Mouse (Mus musculus) neural tube, embryonic 13.5 days (tissue): Measurements from ENCODE around the gene Ttc24. TPM values are rescaled to one million over a fixed set of nuclear protein-coding genes. Genes with fewer than 3 reads are reported as not detected.

Experiments
- ATAC-seq: fragments of 200-750 bp; cut with Nextera tagmentation; 2 replicates; pipeline ENCODE4 v1.8.0; 2017; ENCODE audit warnings: low read depth, mild to moderate bottlenecking, moderate TSS enrichment, moderate library complexity
- H3K27ac ChIP-seq: fragments of 300-500 bp; sonication (generic); replicated peaks from 2 replicates; pipeline ENCODE4 v1.5.1; 2015; ENCODE audit warnings: moderate library complexity, mild to moderate bottlenecking, inconsistent platforms
- H3K27me3 ChIP-seq: fragments of 300-500 bp; sonication (generic); 2 replicates; pipeline ENCODE4 v1.6.1; 2015; ENCODE audit warnings: mild to moderate bottlenecking, inconsistent platforms
- H3K36me3 ChIP-seq: fragments of 300-500 bp; sonication (generic); 2 replicates; pipeline ENCODE4 v1.6.1; 2015; ENCODE audit warnings: mild to moderate bottlenecking, inconsistent platforms
- H3K4me1 ChIP-seq: fragments of 300-500 bp; sonication (generic); replicated peaks from 2 replicates; pipeline ENCODE4 v1.6.1; 2015; ENCODE audit warnings: inconsistent platforms
- H3K4me2 ChIP-seq: fragments of 300-500 bp; sonication (generic); 2 replicates; pipeline ENCODE4 v1.6.1; 2015; ENCODE audit warnings: inconsistent platforms, mild to moderate bottlenecking, moderate library complexity
- H3K4me3 ChIP-seq: fragments of 300-500 bp; sonication (generic); 2 replicates; pipeline ENCODE4 v1.5.1; 2015; ENCODE audit warnings: mild to moderate bottlenecking, inconsistent platforms
- H3K9ac ChIP-seq: fragments of 300-500 bp; sonication (generic); 2 replicates; pipeline ENCODE4 v1.6.1; 2015; ENCODE audit warnings: moderate library complexity, mild to moderate bottlenecking, inconsistent platforms
- H3K9me3 ChIP-seq: fragments of 300-500 bp; sonication (generic); 2 replicates; pipeline ENCODE4 v1.6.1; 2016; ENCODE audit warnings: inconsistent platforms
- WGBS: fragments of 180-500 bp; shearing (Covaris S2); methylation state at CpG from one replicate; pipeline ENCODE4 v1.1.7; 2015; 5-methylcytosine and 5-hydroxymethylcytosine counted together
- polyA plus RNA-seq: library from polyadenylated mRNA; unstranded; fragments of >200 nt; fragmentation: Nextera tagmentation; extraction: Ambion mirVana; gene quantifications from 2 replicates; pipeline ENCODE4 v1.2.1, GENCODE M21; 2015

The Ttc24 gene
- polyA plus RNA-seq, 1 experiment from 2014 or later: not detected

DNA sequence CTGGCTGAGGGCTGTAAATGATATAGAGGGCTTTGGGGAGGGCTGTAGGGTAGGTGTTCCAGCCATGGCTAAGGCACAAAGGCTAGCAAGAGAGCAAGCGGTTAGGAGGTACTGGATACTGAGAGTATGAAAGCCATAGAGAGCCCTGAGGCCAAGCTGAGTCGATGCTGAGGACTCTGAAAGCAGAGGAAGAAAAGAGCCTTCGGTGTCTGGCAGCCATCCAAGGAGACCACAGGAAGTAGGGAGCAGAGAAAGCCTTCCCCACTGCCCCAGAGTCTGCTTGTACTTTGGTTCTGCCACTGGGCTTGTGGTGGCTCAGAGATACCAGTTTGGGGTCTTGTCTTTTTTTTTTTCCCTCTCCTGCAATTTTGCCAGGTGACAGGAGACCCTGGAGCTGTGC is 22.1 kb upstream of the Ttc24 start:
- H3K4me1 ChIP-seq: no peaks in the 10 kb centered on the region
- no peaks in the 10 kb centered on the region for H3K27me3 ChIP-seq
- 0 out of 2 replicates have a peak overlapping the region, but pooled peaks have one; percentile 9 for H3K27ac ChIP-seq
- H3K36me3 ChIP-seq: 0 out of 2 replicates have a peak, but pooled peaks cover 5% of the 10 kb centered on the region
- 67% methylated on average over 3 of the region's 3 CpGs for WGBS
- no peak overlapping the region for H3K4me2 ChIP-seq
- no peak for ATAC-seq
- H3K4me3 ChIP-seq: no peak overlapping the region
- H3K9me3 ChIP-seq: no peaks in the 10 kb centered on the region
- no peak overlapping the region for H3K9ac ChIP-seq

DNA sequence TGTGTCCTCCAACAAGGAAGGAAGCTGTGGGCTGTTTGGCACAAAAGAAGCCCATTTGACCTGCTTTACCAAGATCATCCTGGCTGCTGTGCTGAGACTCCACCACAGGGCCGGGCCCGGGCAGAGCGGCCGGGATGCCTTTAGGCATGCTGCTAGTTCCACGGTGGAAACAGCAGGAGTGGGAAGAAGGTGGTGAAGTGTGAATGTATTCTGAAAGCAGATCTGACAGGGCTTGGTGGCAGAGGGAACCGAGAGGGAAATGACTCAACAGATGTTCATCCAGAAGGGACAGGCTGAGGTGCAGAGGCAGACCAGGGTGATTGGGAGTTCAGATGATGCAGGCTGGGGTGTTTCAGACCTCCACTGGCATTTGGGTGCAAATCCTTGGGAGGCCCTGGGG is 19.6 kb upstream of the Ttc24 start:
- no peak overlapping the region for H3K9ac ChIP-seq
- no peak for ATAC-seq

DNA sequence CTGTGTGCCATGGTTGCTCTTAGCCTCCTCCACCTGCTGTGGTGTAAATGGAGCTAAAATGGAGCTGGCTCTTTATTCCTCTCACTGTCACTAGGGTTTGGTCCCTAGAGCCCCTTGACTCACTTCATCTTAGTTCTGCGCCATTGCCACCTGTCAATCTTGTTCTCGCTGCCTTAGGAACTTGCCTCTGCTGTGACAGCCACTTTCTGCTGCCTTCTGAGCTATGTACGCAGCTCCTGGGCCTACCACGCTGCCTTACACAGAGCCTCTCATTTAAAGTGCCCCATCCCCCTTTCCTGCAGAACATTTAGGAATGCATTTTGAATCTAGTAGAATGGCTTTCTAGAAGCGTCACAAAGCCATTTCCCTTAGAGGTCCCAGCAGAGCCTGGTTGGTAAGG is 16.0 kb upstream of the Ttc24 start:
- H3K36me3 ChIP-seq: peaks cover 9% of the 10 kb centered on the region; the same call in 1 of the 2 replicates
- no peak for ATAC-seq

More for the DNA sequence above, 19.6 kb upstream of the Ttc24 start:
- 88% methylated on average over 6 of the region's 6 CpGs for WGBS
- Histone ChIP-seq H3K27me3 (no peaks in the 10 kb centered on the region), H3K4me1 (peaks cover 6% of the 10 kb centered on the region; the same call in 1 of the 2 replicates), H3K4me2 (no peak overlapping the region), H3K4me3 (no peak overlapping the region), H3K27ac (no peak overlapping the region), H3K9me3 (no peaks in the 10 kb centered on the region), H3K36me3 (peaks cover 2% of the 10 kb centered on the region; the same call in 1 of the 2 replicates)

DNA sequence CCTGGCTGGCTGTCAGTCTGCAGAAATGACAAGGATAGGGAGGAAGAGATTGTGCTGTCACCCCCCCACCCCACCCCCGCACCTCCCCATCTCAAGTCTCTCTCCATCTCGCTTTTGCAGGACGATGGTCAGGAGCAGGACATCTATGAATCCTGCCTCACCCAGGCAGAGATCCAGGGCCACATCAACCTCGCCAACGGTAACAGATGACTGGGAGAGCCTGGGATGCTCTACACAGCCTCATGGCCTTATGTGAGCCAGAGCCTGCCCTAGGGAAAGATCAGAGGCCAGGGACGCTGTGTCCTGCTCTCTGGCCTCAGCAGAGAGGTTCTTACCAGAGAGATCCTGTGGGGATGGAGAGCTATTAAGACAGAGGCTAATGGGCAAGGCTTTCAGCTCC is 12.5 kb upstream of the Ttc24 start:
- no peak overlapping the region for H3K4me2 ChIP-seq
- H3K4me1 ChIP-seq: peaks cover 6% of the 10 kb centered on the region; the same call in 1 of the 2 replicates
- H3K27ac ChIP-seq: no peak overlapping the region
- H3K27me3 ChIP-seq: no peaks in the 10 kb centered on the region
- H3K4me3 ChIP-seq: no peak overlapping the region
- 89% methylated on average over 6 of the region's 6 CpGs for WGBS
- ATAC-seq: no peak
- no peaks in the 10 kb centered on the region for H3K9me3 ChIP-seq
- no peak overlapping the region for H3K9ac ChIP-seq
- peaks cover 9% of the 10 kb centered on the region; the same call in 1 of the 2 replicates for H3K36me3 ChIP-seq

More for the DNA sequence above, 16.0 kb upstream of the Ttc24 start:
- WGBS: 82% methylated on average over 5 of the region's 5 CpGs
- H3K27me3 ChIP-seq: no peaks in the 10 kb centered on the region
- H3K9me3 ChIP-seq: no peaks in the 10 kb centered on the region
- no peak overlapping the region for H3K27ac ChIP-seq
- H3K4me3 ChIP-seq: no peak overlapping the region
- H3K4me2 ChIP-seq: no peak overlapping the region
- H3K9ac ChIP-seq: no peak overlapping the region
- peaks cover 6% of the 10 kb centered on the region; the same call in 1 of the 2 replicates for H3K4me1 ChIP-seq

DNA sequence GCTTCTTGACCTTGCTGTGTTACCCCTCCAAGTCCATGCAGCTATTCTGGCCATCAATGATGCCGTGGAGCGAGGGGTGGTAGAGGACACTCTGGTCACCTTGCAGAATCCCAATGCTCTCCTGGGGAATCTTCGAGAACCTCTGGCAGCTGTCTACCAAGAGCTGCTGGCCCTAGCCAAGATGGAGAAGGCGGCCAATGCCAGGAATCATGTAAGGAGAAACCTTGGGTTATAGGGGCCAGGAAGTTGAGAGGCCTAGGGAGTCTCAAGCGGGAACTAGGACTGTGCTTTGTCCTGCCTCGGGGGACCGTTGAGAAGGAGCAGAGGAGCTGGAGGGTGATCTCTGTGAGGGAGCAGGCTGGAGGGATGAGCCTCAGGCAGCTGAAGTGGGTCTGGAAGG is 12.0 kb upstream of the Ttc24 start:
- Histone ChIP-seq H3K4me1 (peaks cover 6% of the 10 kb centered on the region; the same call in 1 of the 2 replicates), H3K27me3 (no peaks in the 10 kb centered on the region), H3K36me3 (peaks cover 9% of the 10 kb centered on the region; the same call in 1 of the 2 replicates), H3K27ac (no peak overlapping the region), H3K9ac (no peak overlapping the region), H3K4me3 (no peak overlapping the region), H3K9me3 (no peaks in the 10 kb centered on the region), H3K4me2 (no peak overlapping the region)
- no peak for ATAC-seq
- 92% methylated on average over 7 of the region's 7 CpGs for WGBS

DNA sequence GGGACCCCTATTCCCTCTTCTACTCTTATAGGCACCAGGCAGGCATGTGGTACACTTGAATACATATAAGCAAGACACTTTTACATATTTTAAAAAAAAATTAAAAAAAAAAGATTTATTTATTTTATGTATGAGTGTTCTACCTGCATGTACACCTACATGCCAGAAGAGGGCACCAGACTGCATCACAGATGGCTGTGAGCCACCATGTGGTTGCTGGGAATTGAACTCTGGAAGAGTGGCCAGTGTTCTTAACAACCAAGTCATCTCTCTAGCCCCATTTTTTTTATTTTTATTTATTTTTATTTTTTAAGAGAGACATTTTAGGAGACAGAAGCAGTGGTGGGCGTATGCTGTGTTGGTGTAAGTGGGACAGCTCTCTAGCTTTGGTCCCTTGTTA is 9.6 kb upstream of the Ttc24 start:
- 74% methylated on average over 1 of the region's 1 CpGs for WGBS
- ATAC-seq: no peak
- H3K9me3 ChIP-seq: no peaks in the 10 kb centered on the region
- H3K4me1 ChIP-seq: peaks cover 6% of the 10 kb centered on the region
- H3K27ac ChIP-seq: no peak overlapping the region
- H3K4me3 ChIP-seq: no peak overlapping the region
- H3K9ac ChIP-seq: no peak overlapping the region
- no peak overlapping the region for H3K4me2 ChIP-seq
- H3K36me3 ChIP-seq: 0 out of 2 replicates have a peak, but pooled peaks cover 7% of the 10 kb centered on the region
- no peaks in the 10 kb centered on the region for H3K27me3 ChIP-seq

DNA sequence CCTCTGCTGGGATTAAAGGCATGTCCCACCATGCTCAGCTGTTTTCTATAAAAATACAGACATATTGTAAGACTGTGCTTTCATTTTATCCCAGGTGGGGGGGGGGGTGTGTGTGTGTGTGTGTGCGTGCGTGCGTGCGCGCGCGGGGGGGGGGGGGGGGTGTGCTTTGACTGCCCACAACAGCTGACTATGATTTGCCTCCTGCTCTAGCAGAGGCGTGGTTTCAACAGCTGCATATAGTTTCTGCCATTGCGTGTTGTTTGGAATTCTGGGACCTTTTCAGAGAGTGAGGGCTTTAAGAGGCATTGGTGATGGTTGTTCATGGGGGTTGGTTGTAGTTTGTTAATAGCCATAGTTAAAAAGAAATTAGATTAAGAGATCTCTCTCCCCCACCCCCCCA is 7.4 kb upstream of the Ttc24 start:
- 96% methylated on average over 5 of the region's 9 CpGs for WGBS
- no peak overlapping the region for H3K4me3 ChIP-seq
- H3K4me1 ChIP-seq: peaks cover 18% of the 10 kb centered on the region
- ATAC-seq: no peak
- no peaks in the 10 kb centered on the region for H3K9me3 ChIP-seq
- H3K4me2 ChIP-seq: no peak overlapping the region
- H3K36me3 ChIP-seq: no peaks in the 10 kb centered on the region
- H3K9ac ChIP-seq: no peak overlapping the region
- no peak overlapping the region for H3K27ac ChIP-seq
- H3K27me3 ChIP-seq: no peaks in the 10 kb centered on the region

DNA sequence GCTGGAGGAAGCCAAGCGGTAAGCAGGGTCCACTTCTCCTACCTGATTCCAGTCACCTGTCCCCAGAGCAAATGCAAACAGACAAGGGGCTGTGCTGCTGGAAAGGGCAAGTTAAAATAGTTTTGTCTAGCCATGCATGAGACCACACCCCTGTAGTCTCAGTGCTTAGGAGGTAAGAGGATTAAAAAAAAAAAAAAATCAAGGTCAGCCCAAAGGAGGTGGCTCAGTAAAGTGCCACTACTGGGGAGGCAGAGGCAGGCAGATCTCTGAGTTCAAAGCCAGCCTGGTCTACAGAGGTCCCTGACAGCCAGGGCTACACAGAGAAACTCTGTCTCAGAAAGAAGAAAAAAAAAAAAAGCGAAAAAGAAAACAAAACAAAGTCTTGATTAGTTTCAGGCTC is 5.9 kb upstream of the Ttc24 start:
- H3K36me3 ChIP-seq: no peaks in the 10 kb centered on the region
- WGBS: 87% methylated on average over 2 of the region's 2 CpGs
- no peaks in the 10 kb centered on the region for H3K9me3 ChIP-seq
- no peak for ATAC-seq
- no peak overlapping the region for H3K27ac ChIP-seq
- no peak overlapping the region for H3K9ac ChIP-seq
- no peak overlapping the region for H3K4me2 ChIP-seq
- peaks cover 18% of the 10 kb centered on the region for H3K4me1 ChIP-seq
- no peak overlapping the region for H3K4me3 ChIP-seq
- H3K27me3 ChIP-seq: no peaks in the 10 kb centered on the region

DNA sequence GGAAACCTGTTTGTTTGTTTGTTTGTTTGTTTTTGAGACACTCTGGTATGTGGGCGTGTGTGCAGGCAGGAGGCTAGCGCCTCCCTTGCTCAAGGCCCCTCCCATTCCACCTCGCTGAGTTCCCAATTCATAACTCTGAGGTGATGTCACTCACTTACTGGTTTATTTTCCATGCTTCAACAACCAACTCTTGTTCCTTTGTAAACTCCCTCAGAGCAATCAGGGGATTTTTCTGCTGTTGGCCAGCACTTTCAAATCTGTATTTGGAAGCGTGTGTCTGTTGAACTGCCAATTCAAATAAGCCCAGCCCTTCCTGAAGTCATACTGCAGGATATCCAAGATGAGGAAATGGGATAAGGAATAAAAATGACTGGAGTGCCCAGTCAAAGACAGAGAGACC is 4.6 kb upstream of the Ttc24 start:
- ATAC-seq: no peak
- Histone ChIP-seq H3K4me2 (peak overlapping the region; percentile 73), H3K27ac (no peak overlapping the region), H3K9me3 (no peaks in the 10 kb centered on the region), H3K9ac (0 out of 2 replicates have a peak overlapping the region, but pooled peaks have one; percentile 49), H3K36me3 (no peaks in the 10 kb centered on the region), H3K4me1 (peaks cover 18% of the 10 kb centered on the region), H3K4me3 (peak overlapping the region; percentile 46), H3K27me3 (no peaks in the 10 kb centered on the region)
- WGBS: 22% methylated on average over 4 of the region's 4 CpGs

DNA sequence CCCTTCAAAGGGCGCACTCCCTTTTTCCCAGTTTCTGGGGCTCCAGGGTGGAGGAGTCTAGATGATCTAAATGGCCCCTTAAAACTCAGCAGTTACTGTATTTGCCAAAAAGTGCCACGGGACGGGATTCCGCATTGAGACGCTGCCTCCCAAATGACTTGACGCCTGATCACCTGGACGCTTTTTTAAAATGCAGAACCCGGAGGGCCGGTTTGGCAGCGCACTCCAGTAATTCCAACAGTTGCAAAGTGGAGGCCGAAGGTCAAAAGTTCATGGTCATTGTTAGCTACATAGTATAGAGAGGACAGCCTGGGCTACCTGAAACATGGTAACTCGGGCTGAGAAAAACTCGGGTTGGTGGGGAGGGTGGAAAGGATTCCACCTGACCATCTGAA is 4.1 kb upstream of the Ttc24 start:
- Histone ChIP-seq H3K9ac (peak overlapping the region; percentile 49), H3K4me1 (peaks cover 18% of the 10 kb centered on the region), H3K9me3 (no peaks in the 10 kb centered on the region), H3K27me3 (no peaks in the 10 kb centered on the region), H3K27ac (no peak overlapping the region), H3K4me3 (peak overlapping the region; percentile 46), H3K4me2 (peak overlapping the region; percentile 73), H3K36me3 (no peaks in the 10 kb centered on the region)
- 4% methylated on average over 13 of the region's 13 CpGs for WGBS
- peak; percentile 40; the same call in 1 of the 2 replicates for ATAC-seq

DNA sequence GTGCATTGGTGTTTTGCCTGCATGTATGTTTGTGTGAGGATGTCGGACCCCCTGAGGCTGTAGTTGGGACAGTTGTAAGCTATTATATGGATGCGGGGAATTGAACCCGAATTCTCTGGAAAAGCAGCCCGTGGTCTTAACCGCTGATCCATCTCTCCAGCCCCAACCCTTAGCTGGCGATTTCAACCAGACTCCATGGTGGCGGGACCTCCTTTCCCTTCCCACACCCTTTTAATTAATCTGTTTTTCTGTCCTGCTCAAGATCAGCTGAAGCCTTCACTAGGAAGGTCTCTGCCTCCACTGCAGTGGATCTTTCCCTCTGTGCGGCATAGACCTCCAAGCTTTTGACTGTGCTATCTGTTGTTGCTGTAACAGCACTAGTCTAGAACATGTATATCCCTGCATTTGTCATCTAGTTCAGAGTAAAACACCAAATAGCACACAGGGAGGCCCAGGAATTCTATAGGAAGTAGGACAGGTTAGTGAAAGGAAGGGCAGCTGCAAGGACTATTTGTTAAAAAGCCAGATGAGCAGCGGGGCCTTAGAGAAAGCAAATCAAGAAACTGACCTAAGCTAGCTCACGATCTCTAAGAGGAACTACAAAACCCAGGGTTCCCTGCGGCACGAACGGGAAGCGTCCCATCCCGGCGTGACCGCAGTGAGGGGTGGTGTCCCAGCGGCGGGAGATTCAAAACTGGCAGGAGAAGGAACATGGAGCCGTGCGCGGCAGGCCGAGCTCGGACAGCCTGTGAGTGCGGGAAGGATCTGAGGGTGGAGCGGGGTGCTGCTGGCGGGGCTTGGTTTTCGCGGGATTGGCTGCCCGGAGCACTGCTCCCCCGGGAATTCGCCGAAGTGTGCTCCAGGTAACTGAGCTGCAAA is 3.5 kb upstream of the Ttc24 start, which contains the start of gene Iqgap3:
Gene Iqgap3 (plus strand): TSS at position 627 of the 879 bp plus-strand sequence.
- ATAC-seq: peak; percentile 92

DNA sequence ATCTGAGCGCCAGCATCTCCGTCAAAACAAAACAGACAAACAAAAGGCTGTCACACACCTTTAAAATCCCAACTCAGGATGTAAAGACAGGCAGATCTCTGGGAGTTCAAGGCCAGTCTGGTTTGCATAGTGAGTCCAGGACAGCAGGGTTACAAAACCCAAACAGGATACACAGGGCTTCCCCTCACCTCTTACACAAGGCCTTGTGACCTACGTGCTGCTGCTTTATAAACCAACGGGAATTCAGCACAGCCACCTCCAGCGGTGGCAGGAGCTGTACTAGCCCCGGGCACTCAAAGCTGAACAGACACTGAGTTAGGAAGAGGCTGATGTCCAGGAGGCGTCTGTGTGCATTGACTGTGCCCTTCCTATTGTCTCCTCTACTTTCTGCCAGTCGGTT is 663 bp downstream of the Ttc24 start:
- Histone ChIP-seq H3K4me1 (peaks cover 10% of the 10 kb centered on the region), H3K27me3 (no peaks in the 10 kb centered on the region), H3K4me3 (no peak overlapping the region), H3K36me3 (no peaks in the 10 kb centered on the region), H3K9ac (no peak overlapping the region), H3K4me2 (no peak overlapping the region), H3K27ac (no peak overlapping the region), H3K9me3 (no peaks in the 10 kb centered on the region)
- 43% methylated on average over 8 of the region's 8 CpGs for WGBS
- no peak for ATAC-seq

More for the DNA sequence above, 3.5 kb upstream of the Ttc24 start, which contains the start of gene Iqgap3:
- WGBS: 21% methylated on average over 33 of the region's 33 CpGs
- Histone ChIP-seq H3K9me3 (no peaks in the 10 kb centered on the region), H3K4me2 (peak within 1 kb of the TSS; percentile 73), H3K4me3 (peak within 1 kb of the TSS; percentile 46), H3K36me3 (no peaks in the 10 kb centered on the region), H3K27ac (0 out of 2 replicates have a peak within 1 kb of the TSS, but pooled peaks have one; percentile 34), H3K9ac (peak within 1 kb of the TSS; percentile 60), H3K27me3 (no peaks in the 10 kb centered on the region), H3K4me1 (peaks cover 18% of the 10 kb centered on the region)
